ENCODE assay signal across 14 mouse cellular contexts in the genomic region with DNA sequence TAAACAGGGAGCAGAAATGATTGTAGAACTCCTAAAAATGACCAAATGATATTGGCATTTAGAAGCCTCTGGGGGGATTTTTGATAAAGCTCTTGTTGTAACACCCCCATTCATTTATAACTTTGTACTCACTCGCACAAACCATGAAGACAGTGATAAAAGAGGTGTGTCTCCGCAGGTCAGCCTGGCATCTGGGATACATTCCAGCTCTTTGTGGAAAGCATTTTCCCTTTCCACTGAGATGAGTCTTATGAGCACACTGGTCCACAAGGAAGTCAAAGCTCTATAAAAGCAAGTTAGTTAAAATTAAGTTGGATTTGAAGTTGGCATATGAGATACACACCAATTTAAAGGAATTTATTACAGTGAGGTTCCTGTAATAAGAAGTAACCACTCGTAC.
"Had no signal": no experiment of that assay in that cellular context is flagged by ENCODE, and none has a peak within 500 bp of the region (broad histone marks: within the 10 kb centered on the region; RNA-seq: fewer than 3 reads in every experiment).

No protein-coding gene starts in this region.

- DNase-seq: cerebellum, adult 9-10 months; cerebellum, adult 9-11 months; cerebellum, postnatal 14 days; cerebellum, postnatal 36 days; embryo, embryonic 11 days; forebrain, postnatal 0 days; gastrocnemius, adult 2 months; gastrocnemius, postnatal 10 days; gastrocnemius, postnatal 14 days; gastrocnemius, postnatal 25 days; gastrocnemius, postnatal 36 days; heart, adult 11 months; heart, adult 18-20 months; heart, adult 2 months had no signal
